10 mouse cellular contexts compared by ENCODE assay signal in genomic region chr2:38100289-38100688, GRCm38 (mm10).
DNase-seq lines count a peak whose midpoint lies in the region; ATAC-seq and TF ChIP-seq lines count a peak whose summit lies in the region.
"Had no signal": no experiment of that assay in that cellular context is flagged by ENCODE, and none has a peak within 500 bp of the region (broad histone marks: within the 10 kb centered on the region; RNA-seq: fewer than 3 reads in every experiment).

No protein-coding gene starts in this region.

- no peak overlapping the region for H3K9ac ChIP-seq in forebrain, embryonic 11.5 days (ENCODE audit: low read length)
- 0 out of 2 replicates have a peak overlapping the region, but pooled peaks have one; percentile 21 for H3K9ac ChIP-seq in limb, embryonic 14.5 days (ENCODE audit: low read depth, low read length, severe bottlenecking)

- no peak for TF ChIP-seq CTCF in cerebellum, adult 2 months (IDR thresholded peaks at IDR 0.05; ENCODE audit: borderline replicate concordance, insufficient read depth, low read depth, low read length)

- 8% methylated on average over 7 of the region's 7 CpGs for WGBS in cerebellum, adult 2 months
- WGBS in forebrain, embryonic 11.5 days: 7% methylated on average over 7 of the region's 7 CpGs
- 22% methylated on average over 7 of the region's 7 CpGs for WGBS in limb, embryonic 14.5 days

- H3K4me2 ChIP-seq in forebrain, embryonic 11.5 days (ENCODE audit: low read depth, low read length, severe bottlenecking): no peak overlapping the region
- no peak overlapping the region for H3K4me2 ChIP-seq in limb, embryonic 14.5 days (replicated peaks; ENCODE audit: low read depth, low read length, severe bottlenecking)

- no peak for ATAC-seq in forebrain, embryonic 11.5 days (replicated peaks; ENCODE audit: low FRiP score)
- peak; percentile 65 for ATAC-seq in limb, embryonic 14.5 days (ENCODE audit: low FRiP score, low read depth)

- intact Hi-C loops in heart, postnatal 10 days (cut with DNase I): no loop called here
- intact Hi-C loops in heart, postnatal 36 days (cut with DNase I): no loop called here

- H3K27me3 ChIP-seq in cerebellum, adult 2 months (ENCODE audit: control insufficient read depth, insufficient read depth, low read length): no peaks in the 10 kb centered on the region
- H3K27me3 ChIP-seq in forebrain, embryonic 11.5 days (ENCODE audit: control insufficient read depth, insufficient read depth, low read length): no peaks in the 10 kb centered on the region
- no peaks in the 10 kb centered on the region for H3K27me3 ChIP-seq in limb, embryonic 14.5 days (ENCODE audit: control insufficient read depth, insufficient read depth, low read length)

- no peaks in the 10 kb centered on the region for H3K9me3 ChIP-seq in forebrain, embryonic 11.5 days (ENCODE audit: control insufficient read depth, low read length)
- H3K9me3 ChIP-seq in limb, embryonic 14.5 days (ENCODE audit: control insufficient read depth, low read length): no peaks in the 10 kb centered on the region

- no peak overlapping the region for H3K4me3 ChIP-seq in cerebellum, adult 2 months (replicated peaks; ENCODE audit: insufficient read depth, low read depth, low read length)
- H3K4me3 ChIP-seq in forebrain, embryonic 11.5 days (ENCODE audit: low read depth, low read length): no peak overlapping the region
- H3K4me3 ChIP-seq in limb, embryonic 14.5 days (replicated peaks; ENCODE audit: low read length): no peak overlapping the region

- H3K27ac ChIP-seq in cerebellum, adult 2 months (ENCODE audit: insufficient read depth, low read length): no peak overlapping the region
- H3K27ac ChIP-seq in forebrain, embryonic 11.5 days (ENCODE audit: low read depth, low read length): peak overlapping the region; percentile 34; the same call in 1 of the 2 replicates
- H3K27ac ChIP-seq in limb, embryonic 14.5 days (replicated peaks; ENCODE audit: low read depth, low read length): 0 out of 2 replicates have a peak overlapping the region, but pooled peaks have one; percentile 43

- no peaks in the 10 kb centered on the region for H3K36me3 ChIP-seq in forebrain, embryonic 11.5 days (ENCODE audit: control insufficient read depth, insufficient read depth, low read length)
- H3K36me3 ChIP-seq in limb, embryonic 14.5 days (ENCODE audit: control insufficient read depth, insufficient read depth, low read length): no peaks in the 10 kb centered on the region

- TF ChIP-seq POLR2A in cerebellum, adult 2 months (IDR thresholded peaks at IDR 0.05; ENCODE audit: borderline replicate concordance, insufficient read depth, low read length): no peak
- TF ChIP-seq POLR2A in limb, embryonic 14.5 days (IDR thresholded peaks at IDR 0.05; ENCODE audit: borderline replicate concordance, extremely low read depth, insufficient read depth, insufficient read length): no peak

- peaks cover 7% of the 10 kb centered on the region for H3K4me1 ChIP-seq in cerebellum, adult 2 months (ENCODE audit: control insufficient read depth, insufficient read depth, low read length)
- H3K4me1 ChIP-seq in forebrain, embryonic 11.5 days (replicated peaks; ENCODE audit: control insufficient read depth, insufficient read depth, low read length): peaks cover 23% of the 10 kb centered on the region
- H3K4me1 ChIP-seq in limb, embryonic 14.5 days (ENCODE audit: control insufficient read depth, insufficient read depth, low read length): peaks cover 34% of the 10 kb centered on the region

- DNase-seq in heart, postnatal 10 days: peak; percentile 3
- DNase-seq in heart, postnatal 36 days: no peak
- DNase-seq in cerebellum, adult 2 months: peak; percentile 23 to 39
- peak; percentile 59 for DNase-seq in forebrain, embryonic 11.5 days (ENCODE audit: low spot score)
- peak; percentile 78 for DNase-seq in limb, embryonic 14.5 days (ENCODE audit: low spot score)
- no peak for DNase-seq in ovary, adult 18-20 months (ENCODE audit: low spot score)
- no peak for DNase-seq in urinary bladder, postnatal 10 days (ENCODE audit: low spot score)
- no peak for DNase-seq in lung, adult 18-20 months
- DNase-seq: lung, postnatal 36 days; thymus, adult 18-20 months had no signal

Comparison
In these comparisons a context has a peak if more than half of its experiments do, and no peak if none do; other contexts are left out.
1. DNase-seq: peak in heart, postnatal 10 days (2 of 2), cerebellum, adult 2 months (2 of 2), forebrain, embryonic 11.5 days (single experiment) and limb, embryonic 14.5 days (single experiment); none in heart, postnatal 36 days (0 of 2), ovary, adult 18-20 months (single experiment), urinary bladder, postnatal 10 days (single experiment) and lung, adult 18-20 months (0 of 2).